Mouse (Mus musculus): ENCODE measurements around the gene Babam1. TPM values are rescaled to one million over a fixed set of nuclear protein-coding genes. Genes with fewer than 3 reads are reported as not detected.
A peak's percentile ranks its signal among the peaks of the same experiment; 100 is the strongest.

Babam1 gene
- polyA plus RNA-seq (2015; fragmentation: Nextera tagmentation; extraction: Ambion mirVana), result 65.1 and 74.8 TPM in 2 replicates

DNA sequence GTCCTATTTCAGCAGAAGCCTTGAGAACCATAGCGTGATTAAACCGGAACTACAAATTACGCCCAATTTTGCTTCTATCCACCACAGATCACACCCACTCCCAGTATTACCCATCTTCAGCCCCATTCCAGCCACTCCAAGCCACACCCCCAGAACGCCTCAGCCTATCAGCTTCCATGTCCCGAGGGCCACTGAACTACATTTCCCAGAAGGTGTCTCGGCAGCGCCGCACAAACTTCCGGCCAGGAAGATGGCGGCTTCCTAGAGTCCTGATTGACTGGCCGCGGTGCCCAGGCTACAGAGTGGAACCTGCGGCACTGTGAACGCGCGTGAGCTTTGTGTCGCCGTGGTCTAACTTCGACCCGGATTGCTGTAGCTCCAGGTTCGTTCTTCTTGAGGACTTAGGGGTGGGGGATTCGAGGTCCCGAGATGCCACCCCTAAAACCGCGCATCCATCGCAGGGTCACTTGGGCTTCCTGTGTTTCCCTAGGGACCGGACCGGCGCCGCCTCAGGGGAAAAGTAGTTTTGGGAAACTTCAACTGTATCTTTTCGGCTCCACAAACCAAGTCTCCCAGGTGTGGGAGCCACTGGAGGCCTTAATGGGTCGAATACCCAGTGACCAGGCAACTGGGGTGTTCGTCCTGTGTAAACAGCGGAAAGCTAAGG lies at the start of gene Babam1:
TSS of gene Babam1 (plus strand) at position 223 of the 667 bp plus-strand sequence.
- Histone ChIP-seq H3K36me3 (peaks cover 30% of the 10 kb centered on the region), H3K9ac (peak within 1 kb of the TSS; percentile 86), H3K9me3 (replicated peaks) (no peaks in the 10 kb centered on the region), H3K4me3 (replicated peaks) (peak within 1 kb of the TSS; percentile 87), H3K27ac (peak within 1 kb of the TSS; percentile 80), H3K4me2 (peak within 1 kb of the TSS; percentile 87), H3K27me3 (no peaks in the 10 kb centered on the region), H3K4me1 (replicated peaks) (peaks cover 31% of the 10 kb centered on the region)
- peak; percentile 90 for DNase-seq
- ATAC-seq (ENCODE audit: low read depth), result peak; percentile 95
- WGBS (ENCODE audit: insufficient replicate concordance), result under 1% methylated on average over 34 of the region's 34 CpGs

GRCm38 (mm10) chr8:71351117-71351516 lies 45.5 kb upstream of the Babam1 start:
- no peak overlapping the region for H3K9ac ChIP-seq
- no peak for ATAC-seq (ENCODE audit: low read depth)
- no peaks in the 10 kb centered on the region for H3K27me3 ChIP-seq
- no peak for DNase-seq
- no peak overlapping the region for H3K27ac ChIP-seq
- 56% methylated on average over 3 of the region's 3 CpGs for WGBS (ENCODE audit: insufficient replicate concordance)
- no peaks in the 10 kb centered on the region for H3K9me3 ChIP-seq (replicated peaks)
- H3K36me3 ChIP-seq, result peaks cover 95% of the 10 kb centered on the region
- H3K4me1 ChIP-seq (replicated peaks), result no peaks in the 10 kb centered on the region
- H3K4me3 ChIP-seq (replicated peaks), result no peak overlapping the region
- H3K4me2 ChIP-seq, result no peak overlapping the region

GRCm38 (mm10) chr8:71351520-71351919 lies 45.1 kb upstream of the Babam1 start:
- Histone ChIP-seq H3K9me3 (replicated peaks) (no peaks in the 10 kb centered on the region), H3K9ac (no peak overlapping the region), H3K36me3 (peaks cover 95% of the 10 kb centered on the region), H3K27me3 (no peaks in the 10 kb centered on the region), H3K4me1 (replicated peaks) (no peaks in the 10 kb centered on the region), H3K27ac (no peak overlapping the region), H3K4me2 (no peak overlapping the region), H3K4me3 (replicated peaks) (no peak overlapping the region)
- DNase-seq (no peak), ATAC-seq (ENCODE audit: low read depth) (no peak)
- WGBS (ENCODE audit: insufficient replicate concordance), result 90% methylated on average over 1 of the region's 1 CpGs

- DNase-seq, result no peak
- Histone ChIP-seq H3K9me3 (replicated peaks) (no peaks in the 10 kb centered on the region), H3K27ac (no peak overlapping the region), H3K27me3 (no peaks in the 10 kb centered on the region), H3K36me3 (peaks cover 73% of the 10 kb centered on the region), H3K4me3 (replicated peaks) (no peak overlapping the region), H3K4me2 (no peak overlapping the region), H3K4me1 (replicated peaks) (no peaks in the 10 kb centered on the region), H3K9ac (no peak overlapping the region)
- WGBS (ENCODE audit: insufficient replicate concordance), result 80% methylated on average over 3 of the region's 3 CpGs
- ATAC-seq (ENCODE audit: low read depth), result no peak
Observed at GRCm38 (mm10) chr8:71358026-71358425, 38.6 kb upstream of the Babam1 start.

DNA sequence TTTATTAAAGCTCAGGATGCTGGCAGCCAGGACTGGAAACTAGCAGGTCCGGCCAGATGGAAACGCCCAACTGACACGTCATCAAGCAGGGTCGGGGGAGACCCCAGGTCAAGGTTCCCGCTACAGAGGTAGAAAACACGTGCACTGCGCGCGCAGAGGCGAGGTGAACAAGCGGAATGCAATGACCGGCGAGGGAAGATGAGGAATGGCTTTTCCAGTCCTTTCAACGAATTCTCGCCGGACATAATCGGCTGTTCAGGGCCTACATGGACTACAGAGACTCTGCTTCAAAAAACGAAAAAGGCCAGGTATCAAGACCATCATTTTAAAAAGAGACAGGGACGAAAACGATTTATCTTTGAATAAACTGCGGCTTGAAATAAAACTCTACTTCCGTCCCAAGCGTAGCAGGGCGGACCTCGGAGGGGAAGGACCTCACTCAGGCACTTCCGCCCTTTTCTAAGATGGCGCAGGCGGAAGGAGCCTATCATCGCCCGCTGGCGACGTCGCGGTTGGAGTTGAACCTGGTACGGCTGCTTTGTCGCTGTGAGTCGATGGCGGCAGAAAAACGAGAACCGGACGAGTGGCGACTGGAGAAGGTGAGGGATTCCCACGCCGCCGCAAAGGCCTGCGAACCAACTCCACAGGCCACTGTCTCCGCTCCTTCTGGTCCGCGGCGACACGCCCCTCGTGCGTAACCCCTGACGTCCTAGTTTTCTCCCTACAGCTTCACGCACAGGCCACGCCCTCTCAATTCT lies 29.7 kb upstream of the Babam1 start, which contains the start of gene Use1:
TSS of gene Use1 (plus strand) at position 78 of the 758 bp plus-strand sequence.
- peaks cover 16% of the 10 kb centered on the region for H3K36me3 ChIP-seq
- peak within 1 kb of the TSS; percentile 87 for H3K27ac ChIP-seq
- H3K4me1 ChIP-seq (replicated peaks), result peaks cover 48% of the 10 kb centered on the region
- ATAC-seq (ENCODE audit: low read depth), result peak; percentile 73
- H3K4me2 ChIP-seq, result peak within 1 kb of the TSS; percentile 93
- peak within 1 kb of the TSS; percentile 65 for H3K4me3 ChIP-seq (replicated peaks)
- under 1% methylated on average over 56 of the region's 56 CpGs for WGBS (ENCODE audit: insufficient replicate concordance)
- H3K27me3 ChIP-seq, result no peaks in the 10 kb centered on the region
- H3K9ac ChIP-seq, result peak within 1 kb of the TSS; percentile 81
- DNase-seq, result peak; percentile 89
- no peaks in the 10 kb centered on the region for H3K9me3 ChIP-seq (replicated peaks)

DNA sequence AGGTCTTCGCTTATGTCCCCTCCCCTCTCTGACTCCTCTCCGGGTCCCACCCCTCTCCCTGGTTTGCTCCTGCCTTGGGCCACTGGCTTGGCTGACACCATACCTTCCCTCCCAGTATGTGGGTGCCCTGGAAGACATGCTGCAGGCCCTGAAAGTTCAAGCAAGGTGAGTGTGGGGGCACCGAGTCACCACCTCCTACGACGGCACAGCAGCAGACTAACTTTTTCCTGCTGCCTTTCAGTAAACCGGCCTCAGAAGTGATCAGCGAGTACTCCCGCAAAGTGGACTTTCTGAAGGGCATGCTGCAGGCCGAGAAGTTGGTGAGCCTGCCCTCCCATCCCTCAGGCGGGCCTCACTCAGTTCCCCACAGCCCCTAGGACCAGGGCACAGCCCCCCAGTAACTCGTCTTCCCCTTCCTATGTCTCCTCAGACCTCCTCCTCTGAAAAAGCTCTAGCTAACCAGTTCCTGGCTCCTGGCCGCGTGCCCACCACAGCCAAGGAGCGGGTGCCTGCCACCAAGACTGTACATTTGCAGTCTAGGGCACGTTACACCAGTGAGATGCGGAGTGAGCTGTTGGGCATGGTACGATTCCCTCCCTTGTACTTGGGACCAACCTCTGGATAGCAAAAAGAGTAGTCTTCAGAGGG lies 29.0 kb upstream of the Babam1 start:
- Histone ChIP-seq H3K4me1 (replicated peaks) (peaks cover 54% of the 10 kb centered on the region), H3K4me2 (peak overlapping the region; percentile 93), H3K27ac (peak overlapping the region; percentile 87), H3K4me3 (replicated peaks) (peak overlapping the region; percentile 65), H3K9ac (peak overlapping the region; percentile 81), H3K27me3 (no peaks in the 10 kb centered on the region), H3K36me3 (peaks cover 16% of the 10 kb centered on the region), H3K9me3 (replicated peaks) (no peaks in the 10 kb centered on the region)
- ATAC-seq (ENCODE audit: low read depth), result no peak
- no peak for DNase-seq
- WGBS (ENCODE audit: insufficient replicate concordance), result 30% methylated on average over 17 of the region's 17 CpGs

DNA sequence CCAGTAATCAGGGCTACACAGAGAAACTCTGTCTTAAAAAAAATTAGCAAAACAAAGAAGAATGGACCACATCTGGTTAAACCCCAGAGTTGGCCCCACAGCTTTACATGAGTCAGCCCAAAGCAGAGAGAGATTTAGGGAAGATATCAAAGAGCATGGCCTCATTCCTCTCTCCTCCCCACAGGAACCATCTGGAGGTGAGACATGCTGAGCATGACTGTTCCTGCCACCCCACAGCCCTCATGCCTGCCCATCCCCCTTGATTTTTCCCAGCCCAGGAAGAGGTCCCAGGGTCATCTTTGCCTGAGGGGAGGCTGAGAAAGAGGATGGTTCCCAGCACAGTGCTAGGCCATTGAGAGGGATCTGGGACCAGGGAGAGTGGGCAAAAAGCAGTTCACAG lies 28.3 kb upstream of the Babam1 start:
- peak overlapping the region; percentile 93 for H3K4me2 ChIP-seq
- no peak for ATAC-seq (ENCODE audit: low read depth)
- H3K4me3 ChIP-seq (replicated peaks), result peak overlapping the region; percentile 65
- H3K27me3 ChIP-seq, result no peaks in the 10 kb centered on the region
- peaks cover 21% of the 10 kb centered on the region for H3K36me3 ChIP-seq
- peaks cover 54% of the 10 kb centered on the region for H3K4me1 ChIP-seq (replicated peaks)
- peak overlapping the region; percentile 81 for H3K9ac ChIP-seq
- DNase-seq, result no peak
- H3K27ac ChIP-seq, result peak overlapping the region; percentile 87; the same call in 1 of the 2 replicates
- no peaks in the 10 kb centered on the region for H3K9me3 ChIP-seq (replicated peaks)

DNA sequence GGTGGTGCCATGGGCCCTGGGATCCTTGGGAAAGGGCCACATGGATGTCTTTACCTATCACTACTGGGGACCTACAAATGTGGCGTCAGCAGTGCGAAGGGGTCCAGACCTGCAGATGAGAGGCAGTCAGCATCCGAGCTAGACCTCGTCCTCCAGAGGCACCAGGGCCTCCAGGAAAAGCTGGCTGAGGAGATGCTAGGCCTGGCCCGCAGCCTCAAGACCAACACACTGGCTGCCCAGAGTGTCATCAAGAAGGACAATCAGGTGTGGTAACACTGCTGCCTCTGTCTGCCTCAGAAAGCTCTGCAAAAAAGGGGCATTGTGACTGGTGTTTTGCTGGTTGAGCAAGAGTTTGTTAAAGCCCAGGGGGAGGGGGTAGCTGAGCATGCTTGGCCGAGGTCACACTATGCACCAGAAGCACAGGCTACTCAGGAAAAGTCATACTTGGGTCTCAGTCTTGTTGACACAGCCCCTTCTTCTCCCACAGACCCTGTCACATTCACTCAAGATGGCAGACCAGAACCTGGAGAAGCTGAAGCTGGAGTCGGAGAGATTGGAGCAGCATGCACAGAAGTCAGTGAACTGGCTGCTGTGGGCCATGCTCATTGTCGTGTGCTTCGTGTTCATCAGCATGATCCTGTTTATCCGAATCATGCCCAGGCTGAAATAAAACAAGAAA lies 27.5 kb upstream of the Babam1 start:
- Histone ChIP-seq H3K9ac (peak overlapping the region; percentile 81; the same call in 1 of the 2 replicates), H3K4me1 (replicated peaks) (peaks cover 54% of the 10 kb centered on the region), H3K4me3 (replicated peaks) (no peak overlapping the region), H3K9me3 (replicated peaks) (no peaks in the 10 kb centered on the region), H3K27me3 (no peaks in the 10 kb centered on the region), H3K36me3 (peaks cover 29% of the 10 kb centered on the region), H3K27ac (peak overlapping the region; percentile 87), H3K4me2 (peak overlapping the region; percentile 93; the same call in 1 of the 2 replicates)
- ATAC-seq (ENCODE audit: low read depth), result no peak
- DNase-seq, result no peak
- 85% methylated on average over 10 of the region's 10 CpGs for WGBS (ENCODE audit: insufficient replicate concordance)

- ATAC-seq (ENCODE audit: low read depth) (no peak), DNase-seq (no peak)
- Histone ChIP-seq H3K27ac (peak overlapping the region; percentile 73), H3K36me3 (peaks cover 34% of the 10 kb centered on the region), H3K27me3 (peaks cover 1% of the 10 kb centered on the region; the same call in 1 of the 2 replicates), H3K4me2 (peak overlapping the region; percentile 70), H3K9me3 (replicated peaks) (no peaks in the 10 kb centered on the region), H3K4me3 (replicated peaks) (peak overlapping the region; percentile 79), H3K9ac (peak overlapping the region; percentile 81), H3K4me1 (replicated peaks) (peaks cover 69% of the 10 kb centered on the region)
- 13% methylated on average over 5 of the region's 5 CpGs for WGBS (ENCODE audit: insufficient replicate concordance)
Observed at GRCm38 (mm10) chr8:71370711-71371235, 25.9 kb upstream of the Babam1 start.

DNA sequence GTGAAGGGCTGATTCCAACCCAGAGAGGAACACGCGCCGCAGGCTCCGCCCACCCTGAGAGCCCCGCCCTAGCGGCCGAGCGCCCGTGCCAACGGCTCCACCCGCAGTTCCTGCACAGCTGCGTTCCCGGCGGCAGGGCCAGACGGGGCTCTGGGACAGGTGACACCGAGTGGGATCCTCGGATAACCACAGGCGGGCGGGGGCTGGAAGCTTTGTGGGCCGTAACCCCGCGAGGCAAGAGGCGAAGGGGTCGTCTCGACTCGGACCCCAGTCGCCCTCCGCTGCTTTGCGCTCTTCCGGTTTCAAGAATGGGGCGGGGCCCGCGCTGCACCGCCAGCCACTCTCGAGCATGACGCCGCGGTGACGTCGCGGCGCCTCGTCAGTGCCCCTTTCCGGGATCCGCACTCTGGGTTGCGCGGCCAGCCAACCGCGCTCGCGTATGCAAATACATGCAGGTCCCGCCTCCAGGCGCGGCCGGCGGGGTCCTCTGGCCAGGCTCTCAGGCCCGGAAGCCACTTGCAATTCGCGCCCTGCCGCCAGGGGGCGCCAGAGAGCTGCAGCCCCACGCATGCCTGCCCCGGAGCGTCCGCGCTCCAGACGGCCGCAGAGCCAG lies 25.3 kb upstream of the Babam1 start, which contains the start of gene Ocel1:
TSS of gene Ocel1 (plus strand) at position 63 of the 613 bp plus-strand sequence.
- H3K27ac ChIP-seq, result peak within 1 kb of the TSS; percentile 88
- peak within 1 kb of the TSS; percentile 79 for H3K4me3 ChIP-seq (replicated peaks)
- H3K4me1 ChIP-seq (replicated peaks), result peaks cover 69% of the 10 kb centered on the region
- under 1% methylated on average over 68 of the region's 68 CpGs for WGBS (ENCODE audit: insufficient replicate concordance)
- H3K4me2 ChIP-seq, result peak within 1 kb of the TSS; percentile 70
- no peaks in the 10 kb centered on the region for H3K9me3 ChIP-seq (replicated peaks)
- H3K27me3 ChIP-seq, result peaks cover 7% of the 10 kb centered on the region
- DNase-seq, result peak; percentile 98
- ATAC-seq (ENCODE audit: low read depth), result peak; percentile 87
- H3K9ac ChIP-seq, result peak within 1 kb of the TSS; percentile 81
- H3K36me3 ChIP-seq, result peaks cover 38% of the 10 kb centered on the region

All from liver, embryonic 13.5 days (tissue).